Mouse (Mus musculus): Measurements from ENCODE around the gene Hpse. TPM values are rescaled to one million over a fixed set of nuclear protein-coding genes. Genes with fewer than 3 reads are reported as not detected.

The Hpse gene
- polyA plus RNA-seq, 1 experiment from 2014 or later, result 0.55 TPM

- H3K36me3 ChIP-seq (ENCODE audit: control insufficient read depth, insufficient read depth, low read length), result peaks cover 76% of the 10 kb centered on the region
- 87% methylated on average over 6 of the region's 6 CpGs for WGBS
- no peak overlapping the region for H3K9ac ChIP-seq (replicated peaks; ENCODE audit: low read length)
Measured at GRCm38 (mm10) chr5:100658460-100658859, 61.1 kb downstream of the Hpse start.

GRCm38 (mm10) chr5:100656352-100656751 lies 63.2 kb downstream of the Hpse start:
- no peak for ATAC-seq (ENCODE audit: low FRiP score, low TSS enrichment)
- H3K4me1 ChIP-seq (ENCODE audit: control insufficient read depth, insufficient read depth, low read length), result no peaks in the 10 kb centered on the region
- no peak overlapping the region for H3K4me2 ChIP-seq (ENCODE audit: low read length)
- DNase-seq, result no peak
- H3K4me3 ChIP-seq (replicated peaks; ENCODE audit: low read depth, low read length), result no peak overlapping the region
- no peaks in the 10 kb centered on the region for H3K9me3 ChIP-seq (ENCODE audit: control insufficient read depth, low read length)
- peaks cover 66% of the 10 kb centered on the region for H3K36me3 ChIP-seq (ENCODE audit: control insufficient read depth, insufficient read depth, low read length)
- WGBS, result 86% methylated on average over 6 of the region's 6 CpGs
- no peak overlapping the region for H3K27ac ChIP-seq (replicated peaks; ENCODE audit: low read depth, low read length)
- no peak overlapping the region for H3K9ac ChIP-seq (replicated peaks; ENCODE audit: low read length)
- H3K27me3 ChIP-seq (ENCODE audit: control insufficient read depth, insufficient read depth, low read length), result no peaks in the 10 kb centered on the region

More at GRCm38 (mm10) chr5:100658460-100658859, 61.1 kb downstream of the Hpse start:
- DNase-seq (no peak), ATAC-seq (ENCODE audit: low FRiP score, low TSS enrichment) (no peak)
- no peaks in the 10 kb centered on the region for H3K9me3 ChIP-seq (ENCODE audit: control insufficient read depth, low read length)
- no peak overlapping the region for H3K4me3 ChIP-seq (replicated peaks; ENCODE audit: low read depth, low read length)
- no peak overlapping the region for H3K27ac ChIP-seq (replicated peaks; ENCODE audit: low read depth, low read length)
- no peaks in the 10 kb centered on the region for H3K4me1 ChIP-seq (ENCODE audit: control insufficient read depth, insufficient read depth, low read length)
- no peaks in the 10 kb centered on the region for H3K27me3 ChIP-seq (ENCODE audit: control insufficient read depth, insufficient read depth, low read length)
- H3K4me2 ChIP-seq (ENCODE audit: low read length), result no peak overlapping the region

- H3K9ac ChIP-seq (replicated peaks; ENCODE audit: low read length), result no peak overlapping the region
- no peak for DNase-seq
- peaks cover 34% of the 10 kb centered on the region for H3K36me3 ChIP-seq (ENCODE audit: control insufficient read depth, insufficient read depth, low read length)
- WGBS, result 91% methylated on average over 9 of the region's 9 CpGs
- no peak overlapping the region for H3K4me3 ChIP-seq (replicated peaks; ENCODE audit: low read depth, low read length)
- no peaks in the 10 kb centered on the region for H3K27me3 ChIP-seq (ENCODE audit: control insufficient read depth, insufficient read depth, low read length)
- no peaks in the 10 kb centered on the region for H3K9me3 ChIP-seq (ENCODE audit: control insufficient read depth, low read length)
- H3K27ac ChIP-seq (replicated peaks; ENCODE audit: low read depth, low read length), result no peak overlapping the region
- no peak overlapping the region for H3K4me2 ChIP-seq (ENCODE audit: low read length)
- ATAC-seq (ENCODE audit: low FRiP score, low TSS enrichment), result no peak
- no peaks in the 10 kb centered on the region for H3K4me1 ChIP-seq (ENCODE audit: control insufficient read depth, insufficient read depth, low read length)
Measured at GRCm38 (mm10) chr5:100652327-100652726, 67.2 kb downstream of the Hpse start.

- Histone ChIP-seq H3K4me2 (ENCODE audit: low read length) (no peak overlapping the region), H3K27me3 (ENCODE audit: control insufficient read depth, insufficient read depth, low read length) (no peaks in the 10 kb centered on the region), H3K4me1 (ENCODE audit: control insufficient read depth, insufficient read depth, low read length) (no peaks in the 10 kb centered on the region), H3K4me3 (replicated peaks; ENCODE audit: low read depth, low read length) (no peak overlapping the region), H3K36me3 (ENCODE audit: control insufficient read depth, insufficient read depth, low read length) (peaks cover 28% of the 10 kb centered on the region), H3K9me3 (ENCODE audit: control insufficient read depth, low read length) (no peaks in the 10 kb centered on the region), H3K9ac (replicated peaks; ENCODE audit: low read length) (no peak overlapping the region), H3K27ac (replicated peaks; ENCODE audit: low read depth, low read length) (no peak overlapping the region)
- 87% methylated on average over 10 of the region's 10 CpGs for WGBS
- no peak for DNase-seq
- no peak for ATAC-seq (ENCODE audit: low FRiP score, low TSS enrichment)
Measured at GRCm38 (mm10) chr5:100651486-100651885, 68.0 kb downstream of the Hpse start.

DNA sequence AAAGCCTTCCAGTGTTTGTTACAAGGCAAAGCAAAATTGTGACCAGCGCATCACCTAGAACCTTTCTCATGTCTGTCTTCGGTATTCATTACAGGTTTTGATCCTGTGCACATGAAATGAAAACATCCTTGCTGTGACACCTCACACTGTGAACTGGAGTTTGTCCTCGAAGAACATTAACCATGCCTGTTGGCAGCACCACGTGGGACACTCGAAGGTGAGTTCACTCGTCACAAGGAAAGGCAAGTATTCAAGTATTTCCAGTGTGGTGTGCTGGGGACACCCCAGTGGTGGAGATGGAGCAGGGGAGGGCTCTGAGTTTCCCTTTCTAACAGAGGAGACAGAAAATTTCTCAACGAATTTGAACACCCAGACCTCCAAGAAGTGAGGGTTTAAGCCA lies 68.5 kb downstream of the Hpse start:
- H3K4me3 ChIP-seq (replicated peaks; ENCODE audit: low read depth, low read length), result no peak overlapping the region
- DNase-seq (no peak), ATAC-seq (ENCODE audit: low FRiP score, low TSS enrichment) (no peak)
- 90% methylated on average over 7 of the region's 7 CpGs for WGBS
- no peaks in the 10 kb centered on the region for H3K4me1 ChIP-seq (ENCODE audit: control insufficient read depth, insufficient read depth, low read length)
- H3K9me3 ChIP-seq (ENCODE audit: control insufficient read depth, low read length), result no peaks in the 10 kb centered on the region
- no peak overlapping the region for H3K27ac ChIP-seq (replicated peaks; ENCODE audit: low read depth, low read length)
- no peak overlapping the region for H3K4me2 ChIP-seq (ENCODE audit: low read length)
- H3K36me3 ChIP-seq (ENCODE audit: control insufficient read depth, insufficient read depth, low read length), result peaks cover 22% of the 10 kb centered on the region
- H3K27me3 ChIP-seq (ENCODE audit: control insufficient read depth, insufficient read depth, low read length), result no peaks in the 10 kb centered on the region
- H3K9ac ChIP-seq (replicated peaks; ENCODE audit: low read length), result no peak overlapping the region

DNA sequence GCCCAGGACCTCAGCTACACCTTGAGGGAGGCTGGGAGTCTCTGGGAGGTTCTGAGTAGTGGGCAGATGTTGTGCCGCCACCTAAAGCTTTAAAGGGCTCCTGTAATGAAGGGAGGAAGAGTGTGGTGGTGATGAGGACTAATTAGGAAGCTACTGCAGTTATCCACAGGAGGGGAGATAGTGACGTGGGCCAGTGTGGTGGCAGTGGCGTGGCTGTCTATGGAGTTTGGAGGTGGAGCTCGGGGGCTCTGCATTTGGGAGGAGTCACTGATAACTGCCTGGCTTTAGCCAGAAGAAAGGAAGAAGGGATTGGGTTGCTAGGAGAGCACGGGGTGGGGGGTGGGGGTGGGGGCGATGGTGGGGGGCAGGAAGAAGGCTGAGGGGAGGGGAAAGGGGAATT lies 71.0 kb downstream of the Hpse start:
- Histone ChIP-seq H3K4me3 (replicated peaks; ENCODE audit: low read depth, low read length) (no peak overlapping the region), H3K27ac (replicated peaks; ENCODE audit: low read depth, low read length) (no peak overlapping the region), H3K9me3 (ENCODE audit: control insufficient read depth, low read length) (no peaks in the 10 kb centered on the region), H3K9ac (replicated peaks; ENCODE audit: low read length) (no peak overlapping the region), H3K27me3 (ENCODE audit: control insufficient read depth, insufficient read depth, low read length) (no peaks in the 10 kb centered on the region), H3K36me3 (ENCODE audit: control insufficient read depth, insufficient read depth, low read length) (peaks cover 3% of the 10 kb centered on the region; the same call in 1 of the 2 replicates), H3K4me2 (ENCODE audit: low read length) (no peak overlapping the region), H3K4me1 (ENCODE audit: control insufficient read depth, insufficient read depth, low read length) (no peaks in the 10 kb centered on the region)
- DNase-seq (no peak), ATAC-seq (ENCODE audit: low FRiP score, low TSS enrichment) (no peak)
- WGBS, result 34% methylated on average over 6 of the region's 6 CpGs

DNA sequence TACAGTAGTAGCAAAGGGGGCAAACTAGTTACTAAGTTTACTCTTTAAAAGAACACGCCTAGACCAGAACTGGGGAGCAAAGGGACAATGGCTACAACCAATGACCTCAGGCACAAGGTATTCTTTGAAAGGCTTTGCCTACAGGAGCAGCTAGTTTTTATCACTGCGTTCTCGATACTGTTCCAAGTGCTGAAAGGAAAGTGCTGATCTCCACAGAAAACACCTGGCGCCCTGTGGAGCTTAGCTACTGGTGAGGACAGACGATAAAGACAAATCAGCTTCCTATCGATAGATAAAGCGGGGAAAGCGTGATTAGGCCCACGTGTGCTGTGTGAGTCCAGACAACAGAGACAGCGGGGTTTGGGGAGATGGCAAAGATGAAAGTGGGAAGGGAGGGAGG lies 71.5 kb downstream of the Hpse start:
- Histone ChIP-seq H3K27me3 (ENCODE audit: control insufficient read depth, insufficient read depth, low read length) (no peaks in the 10 kb centered on the region), H3K9ac (replicated peaks; ENCODE audit: low read length) (no peak overlapping the region), H3K27ac (replicated peaks; ENCODE audit: low read depth, low read length) (no peak overlapping the region), H3K9me3 (ENCODE audit: control insufficient read depth, low read length) (no peaks in the 10 kb centered on the region), H3K4me2 (ENCODE audit: low read length) (no peak overlapping the region), H3K4me1 (ENCODE audit: control insufficient read depth, insufficient read depth, low read length) (no peaks in the 10 kb centered on the region), H3K36me3 (ENCODE audit: control insufficient read depth, insufficient read depth, low read length) (no peaks in the 10 kb centered on the region), H3K4me3 (replicated peaks; ENCODE audit: low read depth, low read length) (no peak overlapping the region)
- 68% methylated on average over 10 of the region's 10 CpGs for WGBS
- ATAC-seq (ENCODE audit: low FRiP score, low TSS enrichment) (no peak), DNase-seq (no peak)

GRCm38 (mm10) chr5:100646558-100646957 lies 73.0 kb downstream of the Hpse start:
- H3K4me2 ChIP-seq (ENCODE audit: low read length), result no peak overlapping the region
- WGBS, result 82% methylated on average over 4 of the region's 4 CpGs
- no peaks in the 10 kb centered on the region for H3K9me3 ChIP-seq (ENCODE audit: control insufficient read depth, low read length)
- H3K27me3 ChIP-seq (ENCODE audit: control insufficient read depth, insufficient read depth, low read length), result no peaks in the 10 kb centered on the region
- no peak overlapping the region for H3K9ac ChIP-seq (replicated peaks; ENCODE audit: low read length)
- H3K4me1 ChIP-seq (ENCODE audit: control insufficient read depth, insufficient read depth, low read length), result no peaks in the 10 kb centered on the region
- ATAC-seq (ENCODE audit: low FRiP score, low TSS enrichment) (no peak), DNase-seq (no peak)
- no peak overlapping the region for H3K27ac ChIP-seq (replicated peaks; ENCODE audit: low read depth, low read length)
- no peaks in the 10 kb centered on the region for H3K36me3 ChIP-seq (ENCODE audit: control insufficient read depth, insufficient read depth, low read length)
- H3K4me3 ChIP-seq (replicated peaks; ENCODE audit: low read depth, low read length), result no peak overlapping the region

GRCm38 (mm10) chr5:100643991-100644535 lies 75.5 kb downstream of the Hpse start:
- H3K27me3 ChIP-seq (ENCODE audit: control insufficient read depth, insufficient read depth, low read length), result no peaks in the 10 kb centered on the region
- 78% methylated on average over 7 of the region's 7 CpGs for WGBS
- ATAC-seq (ENCODE audit: low FRiP score, low TSS enrichment) (no peak), DNase-seq (no peak)
- no peak overlapping the region for H3K27ac ChIP-seq (replicated peaks; ENCODE audit: low read depth, low read length)
- H3K4me3 ChIP-seq (replicated peaks; ENCODE audit: low read depth, low read length), result no peak overlapping the region
- no peaks in the 10 kb centered on the region for H3K36me3 ChIP-seq (ENCODE audit: control insufficient read depth, insufficient read depth, low read length)
- no peaks in the 10 kb centered on the region for H3K9me3 ChIP-seq (ENCODE audit: control insufficient read depth, low read length)
- no peaks in the 10 kb centered on the region for H3K4me1 ChIP-seq (ENCODE audit: control insufficient read depth, insufficient read depth, low read length)
- H3K4me2 ChIP-seq (ENCODE audit: low read length), result no peak overlapping the region
- H3K9ac ChIP-seq (replicated peaks; ENCODE audit: low read length), result no peak overlapping the region

Data from midbrain, embryonic 14.5 days (tissue).